Mouse (Mus musculus) urinary bladder, postnatal 4 days (tissue): ENCODE data around the gene Mrps10.
"Not testable (repeated sequence)": the region's sequence is repeated elsewhere in the genome, so short reads cannot be mapped to it uniquely, and the experiment has no call there.

Experiments used
- DNase-seq, 2 experiments: peaks; one replicate each; pipeline ENCODE4 v3.0.0; 2021 to 2022; ENCODE audit warnings: low spot score in 2 of 2

Mrps10 gene

DNA sequence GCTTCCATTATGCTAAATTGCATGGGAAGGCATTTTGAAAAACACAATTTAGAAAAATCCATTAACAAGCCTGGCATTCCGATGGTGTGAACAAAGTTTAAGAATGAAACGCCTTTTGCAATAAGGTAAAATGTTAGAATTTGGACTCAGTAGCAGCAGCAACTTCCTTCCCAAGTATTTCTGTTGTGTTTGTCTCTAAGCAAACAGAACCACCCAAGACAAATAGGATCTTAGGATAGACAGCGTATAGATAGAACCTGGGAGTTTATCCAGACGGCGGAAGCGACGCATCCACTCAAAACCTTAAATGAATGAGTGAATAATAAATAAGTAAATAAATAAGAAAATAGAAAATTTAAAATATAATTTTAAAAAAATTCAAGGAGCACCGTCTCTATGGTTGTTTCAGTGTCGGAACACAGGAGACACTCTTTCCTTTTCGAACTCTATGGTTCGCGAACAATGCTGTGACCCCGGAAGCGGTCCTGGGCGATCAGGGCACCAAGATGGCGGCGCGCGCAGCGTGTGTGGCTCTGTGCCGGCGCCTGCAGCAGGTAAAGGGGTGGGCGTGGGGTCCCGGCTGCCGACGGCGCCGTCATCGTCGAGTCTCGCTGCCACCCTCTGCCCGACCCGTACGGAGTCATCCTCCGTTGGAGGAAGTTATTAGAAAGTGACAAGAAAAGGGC, at the start of gene Mrps10:
Mrps10 (plus strand) TSS at position 487 of the 686 bp plus-strand sequence.
- peak; percentile 76 to 82 for DNase-seq

DNA sequence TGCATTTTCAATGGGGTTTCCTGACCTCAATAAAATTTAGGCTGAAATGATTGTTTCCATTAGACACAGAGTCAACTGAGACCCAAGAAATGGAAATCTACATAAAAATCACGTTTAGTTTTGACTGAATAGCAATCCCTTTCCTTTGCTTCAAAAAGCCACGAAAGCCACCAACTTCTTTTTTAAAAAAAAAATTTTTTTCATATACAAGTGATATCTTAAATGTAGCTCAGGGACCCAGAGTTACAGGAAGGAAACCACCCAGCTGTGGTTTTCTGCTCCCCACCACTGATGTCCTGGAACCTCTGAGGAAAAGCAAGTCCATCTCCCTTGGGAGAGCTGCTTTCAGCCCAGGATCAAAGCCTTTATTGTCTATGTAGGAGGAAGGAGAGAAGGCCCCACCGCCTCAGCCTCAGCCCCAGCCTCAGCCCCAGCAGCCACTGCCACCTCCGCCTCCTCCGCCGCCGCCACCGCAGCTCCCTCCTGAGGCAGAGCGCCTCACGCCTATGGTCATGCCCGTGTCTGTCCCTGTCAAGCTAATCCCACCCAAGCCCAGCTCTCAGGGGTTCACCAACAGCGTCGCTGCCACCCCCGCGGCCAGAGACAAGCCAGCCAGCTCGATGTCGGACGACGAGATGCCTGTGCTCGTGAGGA, 49.6 kb upstream of the Mrps10 start:
- no peak for DNase-seq

DNA sequence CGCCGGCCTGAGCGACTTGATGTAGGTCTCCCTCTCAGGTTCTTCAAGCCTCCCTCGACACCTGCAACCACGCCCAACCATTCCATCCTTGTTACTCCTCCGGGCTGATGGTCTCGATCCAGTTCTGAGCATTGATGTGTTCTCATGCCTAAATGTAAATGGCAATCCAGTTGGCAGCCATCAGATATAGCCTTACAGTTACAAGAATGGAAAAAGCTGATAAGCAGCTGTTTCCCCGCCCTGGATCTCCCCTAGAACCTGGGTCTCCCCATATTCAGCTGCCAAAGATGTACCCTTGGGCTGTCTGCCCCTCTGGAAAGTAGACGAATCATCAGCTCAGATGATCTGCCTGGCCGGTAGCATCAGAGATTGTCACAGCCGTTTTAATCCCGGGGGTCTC, 48.9 kb upstream of the Mrps10 start:
- no peak for DNase-seq

DNA sequence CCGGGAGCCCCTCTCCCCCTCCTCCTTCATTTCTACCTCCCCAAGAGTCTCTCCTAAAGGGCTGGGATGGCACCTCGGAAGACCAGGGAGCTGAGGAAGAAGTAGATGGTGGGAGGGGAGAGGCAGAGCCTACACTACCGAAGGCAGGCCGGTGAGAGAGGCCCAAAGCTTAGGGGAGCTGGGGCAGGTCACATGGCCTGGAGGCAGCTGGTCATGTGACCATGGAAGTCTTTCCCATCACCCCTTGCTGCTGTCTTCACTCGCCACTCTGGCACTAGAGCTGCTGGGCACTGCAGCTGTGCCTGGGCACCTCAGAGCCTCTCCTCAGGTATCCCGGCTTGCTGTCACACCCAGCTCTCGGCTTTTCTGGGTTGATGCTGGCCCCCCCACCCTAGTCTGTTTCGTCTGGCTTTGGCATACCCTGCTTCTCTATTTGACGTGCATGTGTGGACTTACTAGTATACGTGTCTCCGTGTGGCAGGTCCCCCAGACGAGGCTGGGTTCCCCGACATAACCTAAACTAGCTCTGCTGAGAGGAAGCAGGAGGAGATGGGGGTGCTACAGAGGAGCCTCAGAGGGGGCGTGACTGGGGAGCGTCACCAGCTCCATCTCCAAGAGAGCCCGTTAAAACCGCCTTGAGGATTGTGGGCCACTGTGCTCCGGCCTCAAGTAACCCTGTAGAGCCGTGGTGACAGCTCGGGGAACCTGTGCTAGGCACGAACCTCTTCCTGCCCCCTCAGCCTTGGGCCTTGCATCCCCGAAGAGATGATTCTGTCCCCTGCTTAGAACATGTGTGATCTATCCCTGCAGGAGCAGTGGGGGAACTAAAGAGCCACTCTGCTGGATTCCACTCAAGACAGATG, 46.3 kb upstream of the Mrps10 start:
- DNase-seq: no peak

DNA sequence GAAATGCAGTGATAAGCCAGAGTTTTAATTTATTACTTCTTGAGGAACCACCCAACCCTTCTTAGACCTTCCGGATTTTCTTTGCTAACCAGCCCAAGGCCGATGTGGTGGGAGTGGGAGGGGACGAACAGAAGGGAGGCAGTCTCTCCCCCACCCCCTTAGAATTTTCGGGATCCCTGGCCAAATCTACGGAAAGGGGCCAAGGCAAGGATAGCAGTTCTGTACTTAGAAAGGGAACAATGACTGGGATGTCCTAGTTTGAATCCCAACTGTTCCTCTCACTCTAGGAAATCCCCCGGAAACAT, 45.7 kb upstream of the Mrps10 start:
- peak in 1 of 2 experiments; percentile 45 for DNase-seq

DNA sequence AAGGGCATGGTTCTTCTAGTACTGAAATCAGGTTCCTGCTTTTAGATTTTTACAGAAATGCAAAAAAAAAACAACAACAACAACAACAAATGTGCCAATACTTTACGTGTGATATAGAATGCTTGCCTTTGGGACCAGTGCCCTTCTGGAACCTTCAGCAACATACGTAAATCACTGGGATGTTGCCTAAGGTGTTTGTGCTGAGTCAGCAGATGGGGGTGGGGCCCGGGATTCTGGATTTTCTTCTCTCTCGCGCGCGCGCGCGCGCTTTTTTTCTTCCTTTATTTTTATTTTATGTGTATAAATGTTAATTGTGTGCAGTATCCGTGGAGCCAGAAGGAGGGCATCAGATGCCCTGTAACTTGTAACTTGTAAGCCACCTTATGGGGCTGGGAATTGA, 41.1 kb upstream of the Mrps10 start:
- no peak for DNase-seq

DNA sequence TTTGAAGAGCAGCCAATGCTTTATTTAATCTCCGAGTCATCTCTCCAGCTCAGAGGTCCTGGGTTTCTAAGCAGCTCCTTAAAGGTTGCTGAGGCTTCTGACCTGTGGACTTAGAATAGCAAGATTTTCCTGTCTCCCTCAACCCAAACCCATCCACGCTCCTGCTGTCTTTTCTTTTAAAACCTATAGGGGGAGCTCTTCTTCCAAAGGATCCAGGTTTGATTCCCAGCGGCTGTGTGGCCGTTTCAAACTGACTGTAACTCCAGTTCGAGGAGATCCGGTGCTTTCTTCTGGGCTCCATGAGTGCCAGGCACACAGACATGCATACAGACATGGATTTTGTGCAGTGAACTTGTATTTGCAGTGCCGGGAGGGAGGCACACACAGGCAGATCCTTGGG, 40.7 kb upstream of the Mrps10 start:
- DNase-seq: no peak

DNA sequence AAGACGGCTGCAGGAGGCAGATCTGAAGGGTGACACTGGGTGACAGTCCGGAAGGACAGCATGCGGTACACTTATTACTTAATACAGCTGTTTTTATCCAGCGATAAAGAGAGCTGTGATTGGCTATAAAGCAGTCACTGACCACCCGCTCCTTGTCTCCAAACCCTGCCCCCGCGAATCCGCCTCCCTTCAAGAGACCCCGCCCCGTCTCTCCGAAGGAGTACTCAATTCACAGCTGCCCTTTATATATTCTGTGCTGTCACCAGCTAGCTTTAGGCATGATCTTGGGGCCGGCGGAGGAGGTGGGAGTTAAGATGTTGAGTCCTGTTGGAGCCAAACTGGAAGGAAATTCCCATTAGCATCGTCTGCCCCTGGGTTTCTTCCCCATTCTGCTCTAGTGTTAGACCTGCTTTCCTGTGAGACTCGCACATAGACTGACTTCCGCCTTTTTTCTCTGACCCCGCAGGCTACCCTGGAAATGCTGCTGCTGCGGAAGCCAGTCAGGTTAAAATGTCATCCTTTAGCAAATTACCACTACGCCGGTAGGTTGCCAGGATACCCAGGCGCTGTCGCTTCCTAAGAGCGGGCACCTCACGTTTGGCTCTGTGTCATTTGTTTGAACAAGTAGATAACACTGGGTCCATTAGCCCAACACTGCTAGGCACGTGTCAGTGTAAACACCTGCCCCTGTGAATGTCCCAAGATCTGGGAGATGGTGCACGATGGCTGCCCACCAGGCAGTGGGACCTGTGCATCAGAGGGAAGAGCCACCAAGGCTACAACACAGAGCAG, 39.9 kb upstream of the Mrps10 start:
- no peak for DNase-seq

DNA sequence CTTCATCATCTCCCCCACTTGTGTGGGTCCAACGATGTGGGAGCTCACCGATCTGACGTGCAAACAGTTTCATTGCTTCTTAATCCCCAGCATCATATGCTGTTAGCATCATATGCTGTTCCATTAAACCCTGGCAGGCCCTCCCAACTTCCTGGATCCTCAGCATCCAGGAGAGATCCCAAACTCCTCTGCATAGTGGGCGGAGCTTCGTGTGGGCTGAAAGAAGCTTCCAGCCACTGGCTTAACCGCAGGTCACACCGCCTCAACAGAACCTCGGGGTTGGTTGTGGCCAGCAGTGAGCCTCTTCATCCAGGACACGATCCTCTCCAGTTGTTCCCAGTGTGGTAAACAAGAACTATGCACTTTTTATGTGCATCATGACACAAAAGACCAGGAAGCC, 38.1 kb upstream of the Mrps10 start:
- DNase-seq: no peak

DNA sequence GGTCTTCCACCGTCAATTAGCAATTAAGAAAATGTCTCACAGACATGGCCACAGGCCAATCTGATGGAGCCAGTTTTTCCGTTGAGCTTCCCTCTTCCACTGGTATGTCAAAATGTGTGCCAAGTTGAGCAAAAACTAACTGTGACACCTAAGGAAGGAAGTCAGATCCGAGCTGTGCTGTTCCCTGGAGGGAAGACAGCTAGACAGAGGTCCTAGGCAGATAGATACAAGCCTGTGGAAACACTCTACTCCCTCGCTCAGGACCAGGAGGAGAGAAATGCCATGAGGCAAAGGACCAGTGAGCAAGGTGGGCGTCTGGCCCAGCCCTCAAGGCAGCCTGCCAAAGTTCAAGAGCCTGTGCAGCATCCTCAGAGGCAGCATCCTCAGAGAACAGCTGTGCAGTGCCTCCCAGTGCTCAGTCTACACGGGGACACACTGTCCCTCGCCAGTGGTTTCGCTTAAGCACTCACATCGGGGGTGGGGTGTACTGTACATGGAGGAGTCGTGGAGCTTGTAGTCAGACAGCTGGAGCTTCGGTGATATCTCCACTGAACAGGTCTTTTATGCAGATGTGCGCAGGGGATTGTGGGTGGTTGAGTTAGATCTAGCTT, 36.6 kb upstream of the Mrps10 start:
- peak in 1 of 2 experiments; percentile 55 for DNase-seq

DNA sequence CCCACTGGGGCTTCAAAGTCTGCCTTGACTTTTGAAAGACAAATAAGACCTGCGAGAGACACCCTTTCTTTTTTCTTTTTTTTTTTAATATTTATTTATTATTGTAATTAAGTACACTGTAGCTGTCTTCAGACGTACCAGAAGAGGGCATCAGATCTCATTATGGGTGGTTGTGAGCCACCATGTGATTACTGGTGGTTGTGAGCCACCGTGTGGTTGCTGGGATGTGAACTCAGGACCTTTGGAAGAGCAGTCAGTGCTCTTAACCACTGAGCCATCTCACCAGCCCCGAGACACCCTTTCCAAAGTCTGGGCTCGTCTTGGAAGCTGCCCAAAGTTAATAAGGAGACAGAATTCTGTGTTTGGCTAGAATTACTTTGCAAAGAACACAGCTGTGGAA, 36.0 kb upstream of the Mrps10 start:
- not testable (repeated sequence) for DNase-seq

DNA sequence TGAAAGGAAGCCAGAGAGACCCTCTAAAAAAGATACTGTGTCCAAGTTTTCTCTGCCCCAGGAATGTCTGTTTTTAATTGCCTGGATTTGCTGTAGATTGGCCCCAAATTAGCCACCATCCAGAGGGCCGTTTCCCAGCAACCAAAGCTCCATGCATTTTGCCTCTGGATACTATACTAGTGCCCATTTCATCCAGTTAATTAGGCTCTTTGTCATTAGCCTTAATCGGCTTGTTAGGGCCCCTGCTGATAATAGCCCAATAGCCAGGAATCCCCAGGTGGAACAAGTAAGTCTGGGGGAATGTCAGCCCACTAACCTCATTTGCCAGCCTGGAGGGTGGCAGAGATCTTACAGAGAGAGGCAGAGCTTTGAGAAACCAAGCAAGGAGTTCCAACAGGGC, 35.3 kb upstream of the Mrps10 start:
- no peak for DNase-seq

DNA sequence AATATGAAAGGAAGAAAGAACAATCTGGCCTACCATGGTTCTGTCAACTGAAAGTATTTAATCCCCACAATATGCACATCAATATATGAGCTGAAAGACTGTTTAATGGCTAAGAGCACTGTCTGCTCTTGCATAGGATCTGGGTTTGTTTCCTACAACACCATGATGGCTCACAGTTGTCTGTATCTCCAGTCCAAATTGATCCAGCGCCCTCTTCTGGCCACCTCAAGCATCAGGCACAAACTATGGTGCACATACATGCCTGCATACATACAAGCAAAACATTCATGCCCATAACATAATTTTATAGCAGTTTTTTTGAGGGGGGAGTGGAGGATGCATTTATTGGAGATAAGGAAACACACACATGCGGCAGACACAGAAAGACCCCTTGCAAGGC, 25.6 kb upstream of the Mrps10 start:
- DNase-seq: no peak

DNA sequence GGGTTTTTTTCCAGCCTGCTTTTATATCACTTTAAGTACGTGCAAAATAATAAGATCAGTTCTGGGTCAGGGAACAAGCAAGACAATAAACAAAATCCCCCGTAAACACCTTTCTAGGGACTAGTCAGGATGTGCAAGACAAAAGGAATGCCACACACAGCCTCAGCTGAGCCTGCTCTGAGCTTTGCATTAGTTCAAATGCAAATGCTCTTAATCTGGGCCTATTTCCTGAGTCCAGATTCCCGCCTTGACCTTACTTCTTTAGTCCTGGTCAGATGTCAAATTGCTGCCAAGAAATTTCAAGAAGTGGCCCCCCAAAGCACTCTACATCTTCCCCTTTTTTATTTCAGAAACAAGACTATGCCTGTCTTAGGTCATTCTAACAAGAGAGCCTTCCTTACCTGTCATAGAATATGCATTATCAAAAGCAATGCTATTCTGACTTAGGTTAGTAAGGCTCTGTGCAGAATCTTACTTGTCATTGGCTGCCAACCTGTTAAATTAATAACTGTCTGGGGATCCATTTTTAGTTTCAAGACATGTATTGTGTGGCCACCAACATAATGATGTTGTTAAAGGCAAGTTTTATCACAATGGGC, 18.9 kb upstream of the Mrps10 start:
- no peak for DNase-seq

DNA sequence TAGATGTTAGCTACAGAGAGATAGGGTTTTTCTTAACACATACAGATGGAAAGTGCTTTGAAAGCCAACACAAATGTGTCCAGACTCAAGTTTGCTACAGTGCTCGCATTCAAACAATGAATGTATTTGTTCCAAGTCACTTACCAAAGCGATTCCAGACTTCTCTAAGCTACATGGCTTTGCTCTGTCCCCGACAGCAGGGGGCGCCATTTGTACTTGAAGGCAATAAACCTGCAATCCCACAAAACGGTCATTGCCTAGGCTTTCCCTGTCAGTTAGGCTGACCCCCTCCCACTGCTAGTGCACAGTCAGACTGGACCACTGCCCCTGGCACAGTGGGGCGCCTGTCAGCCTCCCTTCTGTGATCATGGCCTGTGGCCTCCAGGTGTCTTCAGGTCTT, 8.7 kb upstream of the Mrps10 start:
- DNase-seq: peak in 1 of 2 experiments; percentile 72

DNA sequence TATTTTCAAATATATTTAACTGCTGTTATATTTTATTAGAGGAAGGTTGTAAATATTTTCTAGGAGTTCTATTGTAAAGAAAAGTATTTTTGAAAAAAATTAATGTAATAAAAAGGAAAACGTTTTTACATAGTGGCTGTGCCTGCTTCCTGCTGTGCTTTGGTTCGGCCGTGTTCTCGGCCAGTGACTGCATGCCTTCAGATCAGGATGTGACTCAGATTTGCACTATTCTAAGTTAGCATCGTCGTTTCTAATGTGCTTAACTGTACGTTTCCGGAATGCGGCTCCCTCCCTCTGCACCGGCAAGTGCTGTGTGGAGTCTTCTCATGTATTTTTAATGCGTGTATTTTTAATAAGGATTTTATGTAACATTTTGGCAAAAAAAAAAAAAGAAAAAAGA, 7.3 kb upstream of the Mrps10 start:
- no peak for DNase-seq

DNA sequence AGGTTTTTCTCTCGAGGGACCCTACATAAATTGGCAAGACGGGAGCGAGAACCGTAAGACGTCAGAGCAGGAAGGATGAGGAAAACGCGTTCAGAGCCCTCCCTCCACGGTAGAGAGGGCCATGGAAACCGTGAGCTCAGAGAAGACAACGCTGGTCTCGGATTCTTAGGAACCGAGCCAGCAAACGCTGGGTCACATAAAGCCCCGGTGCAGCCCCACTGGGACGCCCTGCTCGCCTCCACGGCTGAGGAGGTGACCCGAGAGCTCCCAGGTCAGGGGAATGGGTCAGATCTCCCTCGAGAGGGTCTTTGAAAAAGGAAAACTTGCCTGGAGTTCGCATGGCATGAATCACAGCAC, 378 bp downstream of the Mrps10 start:
- no peak for DNase-seq

DNA sequence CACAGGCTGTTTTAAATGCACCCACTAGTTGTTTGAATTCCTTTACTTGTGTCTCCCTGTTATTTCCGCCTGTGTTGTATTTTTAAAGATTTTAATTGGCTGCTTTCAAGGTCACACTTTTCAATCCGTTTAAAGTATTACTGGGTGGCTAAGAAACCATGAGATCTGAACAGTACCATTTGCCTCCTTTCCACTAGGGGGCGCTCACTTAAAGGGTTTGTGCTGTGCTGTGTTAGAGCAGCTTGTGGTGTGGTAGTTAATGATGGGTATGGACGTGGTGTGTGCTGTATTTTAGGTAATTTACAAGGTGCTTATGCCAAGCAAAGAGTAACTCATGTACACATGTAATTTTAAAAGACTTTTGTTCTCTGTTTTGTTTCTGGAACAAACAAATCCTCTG, 2.8 kb downstream of the Mrps10 start:
- DNase-seq: peak; percentile 34 to 71

DNA sequence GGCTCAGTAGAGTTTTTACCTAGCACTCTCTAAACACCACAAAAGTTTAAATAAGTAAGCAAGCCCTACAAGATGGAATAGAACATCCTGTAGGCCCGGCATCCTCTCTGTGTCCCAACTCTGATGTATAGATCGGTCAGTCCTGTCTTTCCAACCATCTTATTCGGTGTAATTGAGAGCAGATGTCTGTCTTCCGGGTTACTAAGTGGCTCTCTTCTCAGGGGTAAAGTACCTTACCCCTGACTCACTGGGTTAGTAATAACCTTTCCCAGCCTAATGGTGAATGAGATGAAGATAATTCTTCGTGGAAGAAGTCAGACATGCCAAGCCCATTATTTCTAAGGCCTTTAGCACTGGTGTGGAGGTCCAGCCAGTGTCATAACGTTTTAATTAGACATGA, 5.3 kb downstream of the Mrps10 start:
- DNase-seq: no peak

DNA sequence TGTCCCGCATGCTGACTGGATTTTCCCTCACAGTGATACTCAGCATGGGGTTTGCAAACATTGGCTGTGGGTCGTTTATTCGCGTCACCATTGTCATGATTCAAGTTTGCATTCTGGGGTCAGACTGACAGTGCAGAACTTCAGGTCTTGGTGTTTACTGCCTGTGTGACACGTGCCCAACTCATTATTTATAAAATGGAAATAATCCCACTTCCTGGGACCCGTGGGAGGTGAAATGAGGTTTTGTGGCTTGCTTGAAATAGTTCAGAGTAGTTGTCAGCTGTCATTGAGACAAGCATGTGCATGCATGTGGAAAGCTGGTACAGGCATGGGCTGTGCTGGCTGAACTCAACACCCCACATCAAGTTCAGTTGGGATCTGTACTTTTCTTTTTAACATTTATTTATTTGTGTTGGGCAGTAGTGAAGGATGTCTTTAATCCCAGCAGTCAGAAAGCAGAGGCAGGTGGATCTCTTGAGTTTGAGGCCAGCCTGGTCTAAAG, 8.1 kb downstream of the Mrps10 start:
- DNase-seq: no peak

DNA sequence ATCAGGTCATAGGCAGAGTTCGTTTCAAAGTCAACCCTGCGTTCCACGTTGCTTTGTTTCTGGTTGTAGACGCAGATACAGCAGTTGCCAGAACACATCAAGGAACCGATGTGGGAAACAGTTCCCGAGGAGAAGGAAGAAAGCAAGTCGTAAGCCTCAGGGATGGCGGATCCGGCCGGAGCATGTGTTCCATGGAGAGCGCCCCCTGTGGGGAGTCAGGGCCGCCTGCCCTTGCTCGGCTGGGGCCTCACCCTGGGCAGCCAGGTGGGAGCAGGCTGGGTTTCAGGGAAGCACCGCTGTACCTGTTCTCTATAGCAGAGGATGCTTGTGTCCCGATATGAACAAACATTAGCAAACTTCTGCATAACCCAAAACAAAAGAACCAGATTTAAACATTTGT, 9.4 kb downstream of the Mrps10 start:
- no peak for DNase-seq
